Mouse (Mus musculus) cerebellum, adult 2 months (tissue): ENCODE measurements at regions not wholly inside any gene's neighbourhood (a gene's known extent, or its start where the extent isn't known, plus 50 kb on each side); places are given as distances from the start of the nearest gene placed in this dataset.

ENCODE experiments used
- CTCF ChIP-seq: fragments of 200-500 bp; IDR thresholded peaks from 2 replicates; pipeline ENCODE4 v1.5.1; 2011; ENCODE audit warnings: low read depth, mild to moderate bottlenecking, control low read depth, low read length, moderate library complexity, borderline replicate concordance; ENCODE audit not compliant: insufficient read depth
- POLR2A ChIP-seq: fragments of 200-500 bp; IDR thresholded peaks from 2 replicates; pipeline ENCODE4 v1.6.1; 2011; ENCODE audit warnings: low read length, control low read depth, borderline replicate concordance; ENCODE audit not compliant: insufficient read depth

GRCm38 (mm10) chr10:38265564-38265963 is 556.0 kb downstream of the Rfpl4b start:
- TF ChIP-seq POLR2A (no peak), CTCF (no peak)
